Mouse (Mus musculus): ENCODE data around the gene Cacnb2. TPM values are rescaled to one million over a fixed set of nuclear protein-coding genes. Genes with fewer than 3 reads are reported as not detected.

Gene Cacnb2
- polyA plus RNA-seq, 1 experiment = 6.3 TPM

DNA sequence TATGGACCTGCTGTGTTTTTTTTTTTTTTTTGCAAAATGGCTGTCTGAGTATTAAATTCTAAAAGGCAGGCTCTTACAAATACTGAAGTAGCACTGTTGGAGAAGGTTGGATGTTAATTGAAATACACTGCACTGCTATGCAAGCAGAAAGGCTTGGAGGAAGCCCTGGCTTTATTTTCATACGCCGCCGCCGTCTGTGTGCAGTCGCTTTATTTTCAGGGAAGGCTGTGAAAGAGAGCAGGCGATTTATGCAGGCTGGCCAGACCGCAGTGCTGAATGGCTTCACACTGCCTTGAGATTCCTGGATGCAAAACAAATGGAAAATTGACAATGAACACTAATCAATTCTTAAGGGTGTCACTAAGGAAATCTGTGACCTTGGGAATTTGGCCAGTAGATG is 137.5 kb downstream of the Cacnb2 start:
- 68% methylated on average over 7 of the region's 7 CpGs for WGBS
- DNase-seq = no peak
- TF ChIP-seq POLR2A (IDR thresholded peaks at IDR 0.05; ENCODE audit: borderline replicate concordance, extremely low read depth, low read depth, low read length) (no peak), CTCF (IDR thresholded peaks at IDR 0.05; ENCODE audit: insufficient read depth, low read length) (no peak)
- no peaks in the 10 kb centered on the region; the same call in 1 of the 2 replicates for H3K4me1 ChIP-seq (ENCODE audit: control insufficient read depth, insufficient read depth, low read length)
- no peak overlapping the region for H3K4me3 ChIP-seq (replicated peaks; ENCODE audit: extremely low read depth, low read depth, low read length)

GRCm38 (mm10) chr2:14744761-14745160 is 141.9 kb downstream of the Cacnb2 start:
- TF ChIP-seq CTCF (IDR thresholded peaks at IDR 0.05; ENCODE audit: insufficient read depth, low read length) (no peak), POLR2A (IDR thresholded peaks at IDR 0.05; ENCODE audit: borderline replicate concordance, extremely low read depth, low read depth, low read length) (no peak)

DNA sequence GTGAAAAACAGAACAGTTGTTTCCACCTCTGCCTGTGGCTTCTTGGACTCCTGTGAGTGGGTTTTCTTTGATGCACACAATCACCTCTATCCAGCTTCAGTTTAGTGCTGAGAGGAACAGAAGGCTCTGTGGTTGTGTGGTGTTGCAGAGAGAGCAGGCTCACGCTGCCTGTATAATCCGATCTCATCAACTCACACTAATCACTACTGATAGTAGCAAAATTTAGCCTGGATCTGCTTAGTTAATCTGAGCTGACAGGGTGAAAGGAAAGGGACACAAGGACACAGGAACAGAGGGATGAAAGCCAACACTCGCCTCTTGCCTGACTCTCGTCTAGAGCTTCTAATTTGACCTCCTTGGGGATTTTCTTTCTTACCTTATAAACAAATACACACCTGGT is 160.0 kb downstream of the Cacnb2 start:
- 63% methylated on average over 4 of the region's 4 CpGs for WGBS

More at GRCm38 (mm10) chr2:14744761-14745160, 141.9 kb downstream of the Cacnb2 start:
- Histone ChIP-seq H3K4me3 (replicated peaks; ENCODE audit: extremely low read depth, low read depth, low read length) (no peak overlapping the region), H3K4me1 (ENCODE audit: control insufficient read depth, insufficient read depth, low read length) (no peaks in the 10 kb centered on the region; the same call in 1 of the 2 replicates)
- DNase-seq = no peak
- WGBS = 55% methylated on average over 1 of the region's 1 CpGs

DNA sequence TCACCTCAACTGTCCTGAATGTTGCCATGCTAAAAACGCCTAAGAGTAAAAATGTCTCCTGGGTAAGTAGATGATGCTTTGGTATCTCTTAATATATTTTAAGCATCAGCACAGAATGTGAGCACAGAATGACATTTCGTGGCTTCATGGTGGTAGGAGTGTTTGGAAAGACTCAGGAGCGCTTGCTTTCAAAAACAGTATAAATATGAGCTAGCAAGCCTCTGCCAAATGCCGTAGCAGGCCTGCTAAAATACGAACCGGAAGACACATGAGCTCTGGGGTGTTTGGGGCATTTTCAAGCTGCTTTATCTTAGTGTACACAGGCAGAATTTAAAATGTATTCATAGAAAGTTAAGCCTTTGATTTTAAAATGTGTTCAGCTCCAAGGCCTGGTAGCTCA is 161.0 kb downstream of the Cacnb2 start:
- WGBS = 63% methylated on average over 6 of the region's 6 CpGs
- Histone ChIP-seq H3K4me3 (replicated peaks; ENCODE audit: extremely low read depth, low read depth, low read length) (no peak overlapping the region), H3K4me1 (ENCODE audit: control insufficient read depth, insufficient read depth, low read length) (no peaks in the 10 kb centered on the region)
- no peak for TF ChIP-seq POLR2A (IDR thresholded peaks at IDR 0.05; ENCODE audit: borderline replicate concordance, extremely low read depth, low read depth, low read length)
- no peak for TF ChIP-seq CTCF (IDR thresholded peaks at IDR 0.05; ENCODE audit: insufficient read depth, low read length)
- no peak for DNase-seq

More for the DNA sequence above, 160.0 kb downstream of the Cacnb2 start:
- no peak overlapping the region for H3K4me3 ChIP-seq (replicated peaks; ENCODE audit: extremely low read depth, low read depth, low read length)
- no peak for DNase-seq
- TF ChIP-seq POLR2A (IDR thresholded peaks at IDR 0.05; ENCODE audit: borderline replicate concordance, extremely low read depth, low read depth, low read length) (no peak), CTCF (IDR thresholded peaks at IDR 0.05; ENCODE audit: insufficient read depth, low read length) (no peak)
- no peaks in the 10 kb centered on the region for H3K4me1 ChIP-seq (ENCODE audit: control insufficient read depth, insufficient read depth, low read length)

GRCm38 (mm10) chr2:14769448-14769847 is 166.6 kb downstream of the Cacnb2 start:
- Histone ChIP-seq H3K4me1 (ENCODE audit: control insufficient read depth, insufficient read depth, low read length) (no peaks in the 10 kb centered on the region), H3K4me3 (replicated peaks; ENCODE audit: extremely low read depth, low read depth, low read length) (no peak overlapping the region)
- no peak for DNase-seq
- 83% methylated on average over 1 of the region's 1 CpGs for WGBS
- TF ChIP-seq CTCF (IDR thresholded peaks at IDR 0.05; ENCODE audit: insufficient read depth, low read length) (no peak), POLR2A (IDR thresholded peaks at IDR 0.05; ENCODE audit: borderline replicate concordance, extremely low read depth, low read depth, low read length) (no peak)

DNA sequence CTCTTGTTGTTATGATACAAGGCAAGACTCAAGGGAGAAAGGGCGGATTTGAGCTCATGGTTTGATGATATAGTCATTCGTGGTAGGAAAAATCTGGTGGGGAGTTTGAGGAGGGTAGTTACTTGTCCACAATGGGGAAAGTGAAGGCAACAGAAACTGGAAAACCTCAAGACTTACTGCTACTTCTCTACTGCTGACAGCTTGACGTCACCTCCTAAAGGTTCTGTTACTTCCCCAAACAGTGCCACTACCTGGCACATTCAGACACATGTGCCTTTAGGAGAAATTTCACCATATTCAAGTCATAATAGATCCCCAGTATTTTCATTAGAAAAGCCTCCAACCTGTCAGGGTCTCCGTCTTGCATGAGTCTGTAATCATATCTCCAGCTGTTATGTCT is 167.7 kb downstream of the Cacnb2 start:
- H3K4me1 ChIP-seq (ENCODE audit: control insufficient read depth, insufficient read depth, low read length) = no peaks in the 10 kb centered on the region
- DNase-seq = no peak
- no peak overlapping the region for H3K4me3 ChIP-seq (replicated peaks; ENCODE audit: extremely low read depth, low read depth, low read length)
- WGBS = 80% methylated on average over 4 of the region's 4 CpGs
- TF ChIP-seq POLR2A (IDR thresholded peaks at IDR 0.05; ENCODE audit: borderline replicate concordance, extremely low read depth, low read depth, low read length) (no peak), CTCF (IDR thresholded peaks at IDR 0.05; ENCODE audit: insufficient read depth, low read length) (no peak)

DNA sequence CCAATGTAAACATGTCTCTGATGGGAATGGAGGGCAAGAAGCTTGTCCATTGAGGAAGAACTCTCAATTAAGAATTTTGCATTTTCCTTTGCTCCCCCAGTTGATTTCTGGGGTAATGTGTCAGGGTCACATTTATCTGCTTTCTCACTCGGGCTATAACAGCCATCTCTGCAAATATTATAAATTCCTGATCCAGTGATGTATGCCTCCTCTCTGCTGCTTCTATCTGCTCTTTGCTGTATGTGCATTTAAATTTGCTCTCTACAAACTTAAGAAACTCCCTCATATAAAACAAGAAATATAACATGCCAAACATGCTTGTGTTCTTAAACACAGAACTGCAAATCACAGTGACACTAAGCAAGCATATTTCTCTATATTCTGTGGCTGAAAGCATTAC is 171.5 kb downstream of the Cacnb2 start:
- 41% methylated on average over 1 of the region's 1 CpGs for WGBS
- DNase-seq = no peak
- Histone ChIP-seq H3K4me3 (replicated peaks; ENCODE audit: extremely low read depth, low read depth, low read length) (no peak overlapping the region), H3K4me1 (ENCODE audit: control insufficient read depth, insufficient read depth, low read length) (no peaks in the 10 kb centered on the region)
- TF ChIP-seq POLR2A (IDR thresholded peaks at IDR 0.05; ENCODE audit: borderline replicate concordance, extremely low read depth, low read depth, low read length) (no peak), CTCF (IDR thresholded peaks at IDR 0.05; ENCODE audit: insufficient read depth, low read length) (no peak)

DNA sequence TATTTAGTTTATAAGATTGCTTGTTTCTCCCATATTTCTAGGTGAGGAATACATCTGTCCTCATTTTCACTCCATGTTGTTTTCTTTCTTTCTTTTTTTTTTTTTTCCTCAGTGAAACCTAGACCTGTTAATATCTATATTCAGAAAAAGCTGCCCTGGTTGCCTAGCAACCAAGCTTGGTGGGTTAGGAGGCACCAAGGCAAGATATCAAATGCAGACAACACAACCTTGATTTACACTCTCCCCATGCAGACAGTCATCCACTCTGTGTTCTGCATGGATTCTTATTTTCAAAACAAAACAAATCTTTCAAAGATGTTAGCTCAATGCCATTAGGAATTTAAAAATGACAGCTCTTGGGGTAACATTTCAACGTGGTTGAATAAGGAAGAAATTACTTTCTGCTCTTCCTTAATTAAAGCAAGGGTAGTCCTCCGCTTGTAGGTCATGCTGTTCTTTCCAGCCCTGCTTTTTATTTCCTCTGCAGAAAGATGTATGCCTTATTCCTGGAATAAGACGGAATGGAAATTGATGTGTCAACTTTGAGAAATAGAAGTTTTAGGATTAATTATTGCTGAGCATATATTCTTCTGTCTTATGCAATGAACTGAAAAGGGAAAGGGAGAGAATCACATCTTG is 172.1 kb downstream of the Cacnb2 start:
- Histone ChIP-seq H3K4me3 (replicated peaks; ENCODE audit: extremely low read depth, low read depth, low read length) (no peak overlapping the region), H3K4me1 (ENCODE audit: control insufficient read depth, insufficient read depth, low read length) (no peaks in the 10 kb centered on the region)
- DNase-seq = no peak
- 74% methylated on average over 3 of the region's 3 CpGs for WGBS
- TF ChIP-seq CTCF (IDR thresholded peaks at IDR 0.05; ENCODE audit: insufficient read depth, low read length) = no peak
- no peak for TF ChIP-seq POLR2A (IDR thresholded peaks at IDR 0.05; ENCODE audit: borderline replicate concordance, extremely low read depth, low read depth, low read length)

DNA sequence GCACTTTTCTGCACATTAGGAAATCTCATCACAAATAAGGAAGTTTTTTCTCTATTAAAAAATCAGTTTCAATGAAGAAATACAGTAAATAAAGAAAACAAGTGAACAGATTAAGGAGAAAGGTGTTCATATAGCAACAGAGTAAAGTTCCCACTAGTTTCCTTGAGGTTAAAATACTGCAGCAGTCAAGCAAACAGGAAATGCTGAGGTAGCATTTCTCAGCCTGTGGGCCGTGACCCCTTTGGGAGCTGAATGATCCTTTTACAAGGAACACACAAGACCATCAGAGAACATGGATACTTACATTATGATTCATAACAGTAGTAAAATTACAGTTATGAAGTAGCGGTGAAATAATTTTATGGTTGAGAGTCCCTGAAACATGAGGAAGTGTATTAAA is 185.1 kb downstream of the Cacnb2 start:
- Histone ChIP-seq H3K4me3 (replicated peaks; ENCODE audit: extremely low read depth, low read depth, low read length) (no peak overlapping the region), H3K4me1 (ENCODE audit: control insufficient read depth, insufficient read depth, low read length) (no peaks in the 10 kb centered on the region)
- WGBS = 81% methylated on average over 2 of the region's 2 CpGs
- TF ChIP-seq POLR2A (IDR thresholded peaks at IDR 0.05; ENCODE audit: borderline replicate concordance, extremely low read depth, low read depth, low read length) (no peak), CTCF (IDR thresholded peaks at IDR 0.05; ENCODE audit: insufficient read depth, low read length) (no peak)
- no peak for DNase-seq

GRCm38 (mm10) chr2:14801446-14802046 is 198.7 kb downstream of the Cacnb2 start:
- no peak for TF ChIP-seq POLR2A (IDR thresholded peaks at IDR 0.05; ENCODE audit: borderline replicate concordance, extremely low read depth, low read depth, low read length)
- no peak for TF ChIP-seq CTCF (IDR thresholded peaks at IDR 0.05; ENCODE audit: insufficient read depth, low read length)
- WGBS = 95% methylated on average over 4 of the region's 4 CpGs
- no peak for DNase-seq

More at GRCm38 (mm10) chr2:14801446-14802046, 198.7 kb downstream of the Cacnb2 start:
- H3K4me3 ChIP-seq (replicated peaks; ENCODE audit: extremely low read depth, low read depth, low read length) = no peak overlapping the region
- H3K4me1 ChIP-seq (ENCODE audit: control insufficient read depth, insufficient read depth, low read length) = no peaks in the 10 kb centered on the region

Data from lung, adult 2 months (tissue).